Mouse (Mus musculus) heart, adult 2 months (tissue): Measurements from ENCODE around the gene Eva1a.

Experiments
- CTCF ChIP-seq: fragments of 200-600 bp; IDR thresholded peaks from 2 replicates; pipeline ENCODE4 v1.8.1; 2022; ENCODE audit warnings: antibody characterized with exemption, mild to moderate bottlenecking, moderate library complexity
- EP300 ChIP-seq: fragments of 200-500 bp; IDR thresholded peaks from 2 replicates; pipeline ENCODE4 v1.6.1; 2011; ENCODE audit warnings: low read depth, low read length, control low read depth; ENCODE audit not compliant: insufficient read depth
- POLR2A ChIP-seq: fragments of 200-500 bp; IDR thresholded peaks from 2 replicates; pipeline ENCODE4 v1.6.1; 2011; ENCODE audit warnings: mild to moderate bottlenecking, low read depth, low read length, control low read depth; ENCODE audit not compliant: insufficient read depth

GRCm38 (mm10) chr6:82111540-82111939 is 70.7 kb downstream of the Eva1a start:
- no peak for TF ChIP-seq CTCF
- no peak for TF ChIP-seq POLR2A
- no peak for TF ChIP-seq EP300
